27 mouse cellular contexts compared by ENCODE assay signal in genomic region chr8:57402200-57402599, GRCm38 (mm10). TPM values are rescaled to one million over a fixed set of nuclear protein-coding genes. Genes with fewer than 3 reads are reported as not detected.
DNase-seq lines count a peak whose midpoint lies in the region; ATAC-seq and TF ChIP-seq lines count a peak whose summit lies in the region.
"Had no signal": no experiment of that assay in that cellular context is flagged by ENCODE, and none has a peak within 500 bp of the region (broad histone marks: within the 10 kb centered on the region; RNA-seq: fewer than 3 reads in every experiment).

No protein-coding gene starts in this region.

- no peak overlapping the region for H3K9ac ChIP-seq in hindbrain, postnatal 0 days (replicated peaks; ENCODE audit: low read length)
- H3K9ac ChIP-seq: embryonic facial prominence, embryonic 15.5 days; forebrain, embryonic 15.5 days; neural tube, embryonic 13.5 days had no signal

- 61% methylated on average over 5 of the region's 5 CpGs for WGBS in heart, embryonic 10.5 days
- WGBS in hindbrain, embryonic 10.5 days: 49% methylated on average over 5 of the region's 5 CpGs
- WGBS in hindbrain, postnatal 0 days: 31% methylated on average over 5 of the region's 5 CpGs

- no peak for ATAC-seq in hindbrain, postnatal 0 days
- peak; percentile 54 for ATAC-seq in megakaryocyte, adult 5-6 weeks (ENCODE audit: poor library complexity, severe bottlenecking)
- ATAC-seq: forebrain, embryonic 15.5 days; hindbrain, embryonic 16.5 days; intestine, embryonic 16.5 days; Patski had no signal

- no peak for TF ChIP-seq CTCF in hindbrain, postnatal 0 days (IDR thresholded peaks at IDR 0.05; ENCODE audit: low read depth)

- no peak for DNase-seq in heart, embryonic 10.5 days (ENCODE audit: low spot score)
- no peak for DNase-seq in heart, postnatal 4 days
- DNase-seq in hindbrain, embryonic 10.5 days (ENCODE audit: low spot score): no peak
- no peak for DNase-seq in hindbrain, postnatal 0 days (ENCODE audit: low spot score)
- DNase-seq in A20 (ENCODE audit: low read depth, low spot score): peak; percentile 12
- no peak for DNase-seq in layer of hippocampus, adult 9-10 months (ENCODE audit: low spot score)
- DNase-seq: cerebellum, adult 11 months; cerebellum, adult 9-11 months; gastrocnemius, postnatal 10 days; kidney, adult 9 months; kidney, postnatal 14 days; lung, adult 18-20 months; lung, postnatal 10 days; right cerebral cortex, postnatal 4 days; thymus, postnatal 14 days had no signal

- peaks cover 43% of the 10 kb centered on the region for H3K4me1 ChIP-seq in heart, embryonic 10.5 days
- H3K4me1 ChIP-seq in hindbrain, embryonic 10.5 days (replicated peaks): peaks cover 40% of the 10 kb centered on the region
- no peaks in the 10 kb centered on the region for H3K4me1 ChIP-seq in hindbrain, postnatal 0 days (ENCODE audit: insufficient read depth, low read length)
- H3K4me1 ChIP-seq: forebrain, embryonic 15.5 days had no signal

- H3K9me3 ChIP-seq in heart, embryonic 10.5 days: no peaks in the 10 kb centered on the region
- H3K9me3 ChIP-seq in hindbrain, embryonic 10.5 days: no peaks in the 10 kb centered on the region
- H3K9me3 ChIP-seq in hindbrain, postnatal 0 days (ENCODE audit: low read length): no peaks in the 10 kb centered on the region
- H3K9me3 ChIP-seq: embryonic facial prominence, embryonic 15.5 days; forebrain, embryonic 15.5 days; G1E; neural tube, embryonic 13.5 days had no signal

- no peaks in the 10 kb centered on the region for H3K27me3 ChIP-seq in heart, embryonic 10.5 days (ENCODE audit: insufficient read depth, poor library complexity, severe bottlenecking)
- peaks cover 7% of the 10 kb centered on the region; the same call in 1 of the 2 replicates for H3K27me3 ChIP-seq in hindbrain, embryonic 10.5 days (ENCODE audit: insufficient read depth, poor library complexity, severe bottlenecking)
- no peaks in the 10 kb centered on the region for H3K27me3 ChIP-seq in hindbrain, postnatal 0 days (ENCODE audit: insufficient read depth, low read length)
- H3K27me3 ChIP-seq: CH12.LX; embryonic facial prominence, embryonic 15.5 days; forebrain, embryonic 15.5 days; Patski had no signal

- H3K4me3 ChIP-seq in heart, embryonic 10.5 days: no peak overlapping the region
- H3K4me3 ChIP-seq in hindbrain, embryonic 10.5 days: no peak overlapping the region
- H3K4me3 ChIP-seq in hindbrain, postnatal 0 days (ENCODE audit: low read length): no peak overlapping the region
- H3K4me3 ChIP-seq: embryonic facial prominence, embryonic 15.5 days; forebrain, embryonic 15.5 days; neural tube, embryonic 13.5 days had no signal

- no peak overlapping the region for H3K4me2 ChIP-seq in hindbrain, postnatal 0 days (ENCODE audit: low read depth, low read length)
- H3K4me2 ChIP-seq: embryonic facial prominence, embryonic 15.5 days; forebrain, embryonic 15.5 days; liver, embryonic 11.5 days; neural tube, embryonic 13.5 days had no signal

- no peaks in the 10 kb centered on the region for H3K36me3 ChIP-seq in heart, embryonic 10.5 days
- no peaks in the 10 kb centered on the region for H3K36me3 ChIP-seq in hindbrain, embryonic 10.5 days
- no peaks in the 10 kb centered on the region for H3K36me3 ChIP-seq in hindbrain, postnatal 0 days (ENCODE audit: insufficient read depth, low read length)
- H3K36me3 ChIP-seq: embryonic facial prominence, embryonic 15.5 days; forebrain, embryonic 15.5 days; G1E; neural tube, embryonic 13.5 days had no signal

- H3K27ac ChIP-seq in heart, embryonic 10.5 days: peak overlapping the region; percentile 77; the same call in 1 of the 2 replicates
- 0 out of 2 replicates have a peak overlapping the region, but pooled peaks have one; percentile 31 for H3K27ac ChIP-seq in hindbrain, embryonic 10.5 days
- no peak overlapping the region for H3K27ac ChIP-seq in hindbrain, postnatal 0 days
- H3K27ac ChIP-seq: embryonic facial prominence, embryonic 15.5 days; forebrain, embryonic 15.5 days; neural tube, embryonic 13.5 days had no signal

RNA-seq across cellular contexts. Expression of gene Scrg1, which starts 53.5 kb away (rescaled TPM):
- polyA plus RNA-seq in heart, embryonic 10.5 days (2016; fragmentation: Nextera tagmentation; extraction: Ambion mirVana): 0.20 and 0.21 TPM in 2 replicates
- not detected for total RNA-seq in heart, postnatal 4 days (2021)
- polyA plus RNA-seq in hindbrain, embryonic 10.5 days (2016; fragmentation: Nextera tagmentation; extraction: Ambion mirVana): 0.61 and 0.90 TPM in 2 replicates
- 13.5 and 15.8 TPM in 2 replicates for total RNA-seq in hindbrain, postnatal 0 days (2014; rRNA removed)
- 49.8 and 63.2 TPM in 2 replicates for polyA plus RNA-seq in hindbrain, postnatal 0 days (2015; fragmentation: Nextera tagmentation; extraction: Ambion mirVana)
- total RNA-seq in megakaryocyte, adult 5-6 weeks (2015): 16.7 and 27.0 TPM in 2 replicates
- total RNA-seq in megakaryocyte, adult 5-6 weeks (2017): 2.2 and 10.8 TPM in 2 replicates
- total RNA-seq: CH12.LX; common myeloid progenitor, adult 5-6 weeks; G1E; gastrocnemius, postnatal 10 days; hematopoietic stem cell, adult 5-6 weeks had no signal
- polyA plus RNA-seq: G1E; liver, embryonic 11.5 days; Patski had no signal
